Mouse (Mus musculus) heart, postnatal 0 days (tissue): ENCODE results near the gene Sh3bgrl2. TPM values are rescaled to one million over a fixed set of nuclear protein-coding genes. Genes with fewer than 3 reads are reported as not detected.
"Not testable (repeated sequence)": the region's sequence is repeated elsewhere in the genome, so short reads cannot be mapped to it uniquely, and the experiment has no call there.

Source experiments
- ATAC-seq: fragments of 200-750 bp; cut with Nextera tagmentation; 2 replicates; pipeline ENCODE4 v1.8.0; 2017; ENCODE audit warnings: low read depth, moderate number of reproducible peaks, moderate library complexity; ENCODE audit not compliant: insufficient read depth
- DNase-seq: peaks from one replicate; pipeline ENCODE4 v3.0.0-alpha.2; 2016; ENCODE audit warnings: low spot score
- H3K27ac ChIP-seq: fragments of 300-500 bp; sonication (generic); 2 replicates; pipeline ENCODE4 v1.5.1; 2014; ENCODE audit warnings: low read depth, mild to moderate bottlenecking
- H3K27me3 ChIP-seq: fragments of 300-500 bp; sonication (generic); 2 replicates; pipeline ENCODE4 v1.6.1; 2014; ENCODE audit warnings: low read length, mixed read lengths; ENCODE audit not compliant: control insufficient read depth, insufficient read depth
- H3K36me3 ChIP-seq: fragments of 300-500 bp; sonication (generic); replicated peaks from 2 replicates; pipeline ENCODE4 v1.6.1; 2014; ENCODE audit warnings: low read length, mixed read lengths; ENCODE audit not compliant: control insufficient read depth, insufficient read depth
- H3K4me1 ChIP-seq: fragments of 300-500 bp; sonication (generic); 2 replicates; pipeline ENCODE4 v1.6.1; 2014; ENCODE audit warnings: antibody characterized with exemption; ENCODE audit not compliant: control insufficient read depth, insufficient read depth
- H3K4me2 ChIP-seq: fragments of 300-500 bp; sonication (generic); 2 replicates; pipeline ENCODE4 v1.6.1; 2014; ENCODE audit warnings: low read depth, mild to moderate bottlenecking, low read length, moderate library complexity
- H3K4me3 ChIP-seq: fragments of 300-500 bp; sonication (generic); 2 replicates; pipeline ENCODE4 v1.5.1; 2014; ENCODE audit warnings: low read depth, low read length
- H3K9ac ChIP-seq: fragments of 300-500 bp; sonication (generic); replicated peaks from 2 replicates; pipeline ENCODE4 v1.6.1; 2014; ENCODE audit warnings: low read depth, low read length, mixed read lengths
- H3K9me3 ChIP-seq: fragments of 300-500 bp; sonication (generic); replicated peaks from 2 replicates; pipeline ENCODE4 v1.6.1; 2016; ENCODE audit warnings: low read length; ENCODE audit not compliant: control insufficient read depth
- CTCF ChIP-seq: IDR thresholded peaks from 2 replicates; pipeline ENCODE4 v1.5.1; 2016; ENCODE audit warnings: antibody characterized with exemption, control low read depth, low read depth
- EP300 ChIP-seq: IDR thresholded peaks from 2 replicates; pipeline ENCODE4 v1.6.1; 2016; ENCODE audit warnings: antibody characterized with exemption, low read depth
- WGBS: fragments of 180-500 bp; shearing (Covaris S2); extraction: QIAGEN DNeasy Blood & Tissue Kit; methylation state at CpG from one replicate; pipeline ENCODE4 v1.1.7; 2014; 5-methylcytosine and 5-hydroxymethylcytosine counted together
- polyA plus RNA-seq: library from polyadenylated mRNA; unstranded; fragments of >200 nt; fragmentation: Nextera tagmentation; extraction: Ambion mirVana; gene quantifications from 2 replicates; pipeline ENCODE4 v1.2.1, GENCODE M21; 2015
- total RNA-seq: library from RNA; depleted of rRNA; stranded (reverse); fragments of >200 nt; gene quantifications from 2 replicates; pipeline ENCODE4 v1.2.3, GENCODE M21; 2014; ENCODE audit warnings: low replicate concordance; rRNA removed

Gene Sh3bgrl2
- total RNA-seq (3.6 and 3.8 TPM in 2 replicates), polyA plus RNA-seq (4.7 and 5.7 TPM in 2 replicates)

GRCm38 (mm10) chr9:83547830-83548689 lies at the start of gene Sh3bgrl2:
Gene Sh3bgrl2 (plus strand): TSS chr9:83548327.
- peak within 1 kb of the TSS; percentile 28 for H3K9ac ChIP-seq
- no peaks in the 10 kb centered on the region for H3K27me3 ChIP-seq
- ATAC-seq (peak; percentile 92), DNase-seq (peak; percentile 55)
- H3K27ac ChIP-seq = no peak within 1 kb of the TSS
- 2% methylated on average over 76 of the region's 76 CpGs for WGBS
- peaks cover 5% of the 10 kb centered on the region; the same call in 1 of the 2 replicates for H3K4me1 ChIP-seq
- 0 out of 2 replicates have a peak, but pooled peaks cover 4% of the 10 kb centered on the region for H3K9me3 ChIP-seq
- H3K4me2 ChIP-seq = peak within 1 kb of the TSS; percentile 71
- no peaks in the 10 kb centered on the region for H3K36me3 ChIP-seq
- TF ChIP-seq CTCF (no peak), EP300 (no peak)
- peak within 1 kb of the TSS; percentile 66 for H3K4me3 ChIP-seq

- not testable (repeated sequence) for H3K4me3 ChIP-seq, DNase-seq, H3K36me3 ChIP-seq, H3K9me3 ChIP-seq, H3K9ac ChIP-seq, H3K27ac ChIP-seq, H3K4me2 ChIP-seq, H3K27me3 ChIP-seq, H3K4me1 ChIP-seq, ATAC-seq
- WGBS = 79% methylated on average over 5 of the region's 5 CpGs
Measured at GRCm38 (mm10) chr9:83519081-83519480, 29.0 kb upstream of the Sh3bgrl2 start.

GRCm38 (mm10) chr9:83519510-83520155 lies 28.5 kb upstream of the Sh3bgrl2 start:
- Histone ChIP-seq H3K9me3 (peaks cover 8% of the 10 kb centered on the region; the same call in 1 of the 2 replicates), H3K4me3 (no peak overlapping the region), H3K27ac (no peak overlapping the region), H3K4me1 (no peaks in the 10 kb centered on the region), H3K4me2 (no peak overlapping the region), H3K36me3 (no peaks in the 10 kb centered on the region), H3K27me3 (no peaks in the 10 kb centered on the region), H3K9ac (no peak overlapping the region)
- DNase-seq (no peak), ATAC-seq (no peak)
- WGBS = 74% methylated on average over 6 of the region's 6 CpGs
- no peak for TF ChIP-seq CTCF

GRCm38 (mm10) chr9:83527341-83528060 lies 20.6 kb upstream of the Sh3bgrl2 start:
- DNase-seq = no peak
- Histone ChIP-seq H3K27ac (no peak overlapping the region), H3K36me3 (no peaks in the 10 kb centered on the region), H3K4me2 (no peak overlapping the region), H3K4me1 (no peaks in the 10 kb centered on the region), H3K9me3 (no peaks in the 10 kb centered on the region), H3K27me3 (no peaks in the 10 kb centered on the region), H3K9ac (no peak overlapping the region), H3K4me3 (no peak overlapping the region)
- ATAC-seq = no peak
- TF ChIP-seq CTCF (no peak), EP300 (no peak)
- 66% methylated on average over 7 of the region's 7 CpGs for WGBS

GRCm38 (mm10) chr9:83533044-83533769 lies 14.9 kb upstream of the Sh3bgrl2 start:
- WGBS = 72% methylated on average over 5 of the region's 5 CpGs
- no peak overlapping the region for H3K4me2 ChIP-seq
- 0 out of 2 replicates have a peak, but pooled peaks cover 4% of the 10 kb centered on the region for H3K4me1 ChIP-seq
- no peaks in the 10 kb centered on the region for H3K27me3 ChIP-seq
- ATAC-seq = no peak
- H3K4me3 ChIP-seq = no peak overlapping the region
- no peak overlapping the region for H3K27ac ChIP-seq
- no peak for DNase-seq
- no peaks in the 10 kb centered on the region for H3K36me3 ChIP-seq
- no peak for TF ChIP-seq EP300
- no peak for TF ChIP-seq CTCF
- H3K9ac ChIP-seq = no peak overlapping the region
- no peaks in the 10 kb centered on the region for H3K9me3 ChIP-seq
